Mouse (Mus musculus): Measurements from ENCODE around the gene Bcl2l2. TPM values are rescaled to one million over a fixed set of nuclear protein-coding genes. Genes with fewer than 3 reads are reported as not detected.

Bcl2l2 gene
- polyA plus RNA-seq, 1 experiment from 2014 or later = 3.1 TPM

- Histone ChIP-seq H3K9ac (no peak overlapping the region), H3K9me3 (no peaks in the 10 kb centered on the region), H3K27me3 (no peaks in the 10 kb centered on the region), H3K4me2 (no peak overlapping the region), H3K27ac (no peak overlapping the region), H3K36me3 (no peaks in the 10 kb centered on the region), H3K4me3 (no peak overlapping the region), H3K4me1 (no peaks in the 10 kb centered on the region)
- no peak for ATAC-seq (ENCODE audit: borderline replicate concordance, extremely low read depth, low FRiP score, low TSS enrichment)
- 78% methylated on average over 4 of the region's 4 CpGs for WGBS
Observed at GRCm38 (mm10) chr14:54868026-54868425, 15.2 kb upstream of the Bcl2l2 start.

DNA sequence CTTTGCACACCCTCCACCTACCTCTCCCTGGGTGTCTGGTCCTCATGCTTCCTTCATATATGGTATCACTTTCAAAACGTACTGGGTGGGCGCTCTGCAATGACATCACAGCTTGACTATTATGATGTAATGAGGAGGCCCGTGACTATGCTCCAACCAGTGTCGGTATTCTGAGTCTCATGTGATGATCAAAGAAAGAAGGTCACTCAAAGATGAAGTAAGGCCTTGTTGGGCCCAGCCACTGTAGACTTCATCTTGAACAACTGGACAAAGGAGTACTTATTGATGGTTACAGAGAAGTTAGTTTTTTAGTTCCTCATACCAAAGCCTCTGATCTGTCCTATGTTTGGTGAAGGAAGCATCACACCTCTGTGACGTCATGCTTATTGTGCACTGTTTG lies 12.3 kb upstream of the Bcl2l2 start, which contains the start of gene Homez:
TSS of gene Homez (minus strand) at position 101 of the 400 bp plus-strand sequence.
- WGBS = 89% methylated on average over 5 of the region's 5 CpGs
- no peak within 1 kb of the TSS for H3K9ac ChIP-seq
- no peak within 1 kb of the TSS for H3K4me3 ChIP-seq
- H3K4me1 ChIP-seq = peaks cover 5% of the 10 kb centered on the region
- H3K9me3 ChIP-seq = no peaks in the 10 kb centered on the region
- H3K4me2 ChIP-seq = no peak within 1 kb of the TSS
- no peaks in the 10 kb centered on the region for H3K36me3 ChIP-seq
- H3K27me3 ChIP-seq = no peaks in the 10 kb centered on the region
- no peak for ATAC-seq (ENCODE audit: borderline replicate concordance, extremely low read depth, low FRiP score, low TSS enrichment)
- no peak within 1 kb of the TSS for H3K27ac ChIP-seq

GRCm38 (mm10) chr14:54874165-54874564 lies 9.0 kb upstream of the Bcl2l2 start:
- ATAC-seq (ENCODE audit: borderline replicate concordance, extremely low read depth, low FRiP score, low TSS enrichment) = no peak
- Histone ChIP-seq H3K27ac (no peak overlapping the region), H3K4me2 (no peak overlapping the region), H3K27me3 (peaks cover 7% of the 10 kb centered on the region; the same call in 1 of the 2 replicates), H3K4me1 (peaks cover 16% of the 10 kb centered on the region), H3K9me3 (no peaks in the 10 kb centered on the region), H3K9ac (no peak overlapping the region), H3K4me3 (no peak overlapping the region), H3K36me3 (no peaks in the 10 kb centered on the region)
- 72% methylated on average over 3 of the region's 3 CpGs for WGBS

- Histone ChIP-seq H3K4me1 (peaks cover 16% of the 10 kb centered on the region), H3K27me3 (peaks cover 7% of the 10 kb centered on the region; the same call in 1 of the 2 replicates), H3K9ac (peak overlapping the region; percentile 46), H3K36me3 (no peaks in the 10 kb centered on the region), H3K27ac (peak overlapping the region; percentile 77), H3K4me3 (peak overlapping the region; percentile 52), H3K4me2 (peak overlapping the region; percentile 100), H3K9me3 (no peaks in the 10 kb centered on the region)
- 2% methylated on average over 36 of the region's 36 CpGs for WGBS
- no peak for ATAC-seq (ENCODE audit: borderline replicate concordance, extremely low read depth, low FRiP score, low TSS enrichment)
Observed at GRCm38 (mm10) chr14:54875844-54876538, 7.2 kb upstream of the Bcl2l2 start.

DNA sequence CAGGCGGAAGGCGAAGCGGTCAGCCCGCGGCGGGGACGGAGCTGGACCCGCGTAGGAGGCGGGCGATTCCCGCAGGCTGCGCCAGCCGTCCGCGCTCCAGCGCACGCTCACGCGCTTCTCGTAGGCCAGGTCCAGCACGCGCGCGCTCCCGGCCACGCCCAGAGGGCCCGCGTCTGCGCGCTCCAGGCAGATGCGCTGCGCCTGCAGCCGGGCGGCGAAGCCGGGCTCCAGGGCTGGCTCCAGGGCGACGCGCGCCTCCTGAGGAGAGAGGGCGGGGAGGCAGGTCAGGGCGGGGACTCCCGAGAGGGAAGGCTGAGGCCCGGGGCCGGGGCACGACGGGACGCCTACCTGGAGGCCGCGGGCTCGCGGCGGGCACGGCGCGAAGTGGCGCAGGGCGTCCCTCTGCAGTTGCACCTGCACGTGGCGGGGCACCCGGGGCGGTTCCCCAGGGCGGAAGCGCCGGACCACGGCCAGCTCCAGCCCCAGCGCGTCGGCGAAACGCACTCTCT lies 6.6 kb upstream of the Bcl2l2 start:
- ATAC-seq (ENCODE audit: borderline replicate concordance, extremely low read depth, low FRiP score, low TSS enrichment) = peak; percentile 92
- peak overlapping the region; percentile 100 for H3K4me2 ChIP-seq
- H3K27me3 ChIP-seq = peaks cover 7% of the 10 kb centered on the region; the same call in 1 of the 2 replicates
- H3K9me3 ChIP-seq = no peaks in the 10 kb centered on the region
- peak overlapping the region; percentile 52 for H3K4me3 ChIP-seq
- H3K4me1 ChIP-seq = peaks cover 16% of the 10 kb centered on the region
- no peaks in the 10 kb centered on the region for H3K36me3 ChIP-seq
- under 1% methylated on average over 71 of the region's 72 CpGs for WGBS
- peak overlapping the region; percentile 46 for H3K9ac ChIP-seq
- peak overlapping the region; percentile 77 for H3K27ac ChIP-seq

- Histone ChIP-seq H3K27me3 (peaks cover 7% of the 10 kb centered on the region; the same call in 1 of the 2 replicates), H3K4me2 (peak within 1 kb of the TSS; percentile 100), H3K4me1 (peaks cover 16% of the 10 kb centered on the region), H3K27ac (peak within 1 kb of the TSS; percentile 77), H3K9me3 (no peaks in the 10 kb centered on the region), H3K9ac (peak within 1 kb of the TSS; percentile 46), H3K4me3 (peak within 1 kb of the TSS; percentile 52), H3K36me3 (no peaks in the 10 kb centered on the region)
- WGBS = 0% methylated on average over 51 of the region's 61 CpGs
- peak; percentile 75 for ATAC-seq (ENCODE audit: borderline replicate concordance, extremely low read depth, low FRiP score, low TSS enrichment)
Observed at GRCm38 (mm10) chr14:54877048-54877715, 6.0 kb upstream of the Bcl2l2 start, which contains the start of gene Ppp1r3e. Gene Ppp1r3e, minus strand, starts transcription at chr14:54877550.

- H3K27ac ChIP-seq = peak overlapping the region; percentile 98
- peak overlapping the region; percentile 84 for H3K9ac ChIP-seq
- peak overlapping the region; percentile 64 for H3K4me2 ChIP-seq
- ATAC-seq (ENCODE audit: borderline replicate concordance, extremely low read depth, low FRiP score, low TSS enrichment) = no peak; the same call in 1 of the 2 replicates
- no peaks in the 10 kb centered on the region for H3K9me3 ChIP-seq
- no peaks in the 10 kb centered on the region for H3K27me3 ChIP-seq
- 13% methylated on average over 21 of the region's 21 CpGs for WGBS
- H3K36me3 ChIP-seq = peaks cover 11% of the 10 kb centered on the region
- peaks cover 18% of the 10 kb centered on the region for H3K4me1 ChIP-seq
- H3K4me3 ChIP-seq = peak overlapping the region; percentile 71
Observed at GRCm38 (mm10) chr14:54884022-54884712, 990 bp downstream of the Bcl2l2 start.

DNA sequence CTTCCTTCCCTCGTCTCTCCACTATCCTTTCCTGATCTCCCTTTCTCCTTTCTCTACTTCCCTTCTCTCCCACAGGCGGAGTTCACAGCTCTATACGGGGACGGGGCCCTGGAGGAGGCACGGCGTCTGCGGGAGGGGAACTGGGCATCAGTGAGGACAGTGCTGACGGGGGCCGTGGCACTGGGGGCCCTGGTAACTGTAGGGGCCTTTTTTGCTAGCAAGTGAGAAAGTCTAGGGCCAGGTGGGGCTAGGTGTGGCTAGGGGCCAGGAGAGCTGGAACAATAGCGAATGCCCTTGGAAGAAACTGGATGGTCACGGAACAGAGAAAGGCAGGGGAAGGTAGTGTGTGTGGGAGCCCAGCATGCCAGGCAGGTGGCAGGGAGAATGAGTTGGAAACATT lies 2.1 kb downstream of the Bcl2l2 start:
- Histone ChIP-seq H3K4me1 (peaks cover 18% of the 10 kb centered on the region), H3K9ac (no peak overlapping the region), H3K27me3 (no peaks in the 10 kb centered on the region), H3K4me3 (no peak overlapping the region), H3K9me3 (no peaks in the 10 kb centered on the region), H3K4me2 (peak overlapping the region; percentile 64), H3K36me3 (peaks cover 11% of the 10 kb centered on the region), H3K27ac (no peak overlapping the region)
- ATAC-seq (ENCODE audit: borderline replicate concordance, extremely low read depth, low FRiP score, low TSS enrichment) = no peak
- 79% methylated on average over 11 of the region's 11 CpGs for WGBS

- no peak for ATAC-seq (ENCODE audit: borderline replicate concordance, extremely low read depth, low FRiP score, low TSS enrichment)
- no peaks in the 10 kb centered on the region for H3K27me3 ChIP-seq
- 90% methylated on average over 3 of the region's 3 CpGs for whole genome bisulfite sequencing
Observed at GRCm38 (mm10) chr14:54892200-54892599, 9.0 kb downstream of the Bcl2l2 start, which contains the start of gene Pabpn1. Gene Pabpn1, plus strand, starts transcription at chr14:54892500.

DNA sequence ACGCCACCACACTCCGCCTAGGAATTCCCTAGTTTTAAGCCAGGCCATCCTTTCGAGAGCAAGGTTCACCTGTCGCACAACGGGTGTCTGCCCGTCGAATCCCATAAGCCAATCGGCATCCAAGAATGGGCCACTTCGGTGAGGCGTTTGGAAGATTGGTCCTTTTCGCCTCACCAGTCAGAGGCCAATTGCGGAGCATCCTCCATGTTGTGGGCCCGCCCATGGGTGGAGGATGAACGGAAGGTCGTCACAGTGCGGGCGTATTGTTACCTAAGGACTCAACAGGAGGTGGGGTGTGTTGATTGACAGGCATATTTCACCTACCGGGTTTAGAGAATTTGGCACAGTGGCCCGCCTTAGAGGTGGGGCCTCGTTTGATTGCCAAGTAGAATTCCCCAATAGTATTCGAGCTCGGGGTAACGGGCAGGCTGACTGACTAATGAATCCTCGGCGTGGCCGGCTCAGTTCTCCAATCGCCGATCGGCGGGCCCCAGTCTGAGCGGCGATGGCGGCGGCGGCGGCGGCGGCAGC lies 10.5 kb downstream of the Bcl2l2 start:
- no peaks in the 10 kb centered on the region for H3K27me3 ChIP-seq
- peaks cover 12% of the 10 kb centered on the region for H3K4me1 ChIP-seq
- no peaks in the 10 kb centered on the region for H3K9me3 ChIP-seq
- WGBS = under 1% methylated on average over 38 of the region's 38 CpGs
- peak; percentile 99 for ATAC-seq (ENCODE audit: borderline replicate concordance, extremely low read depth, low FRiP score, low TSS enrichment)
- peak overlapping the region; percentile 97 for H3K9ac ChIP-seq
- peak overlapping the region; percentile 97 for H3K4me3 ChIP-seq
- peak overlapping the region; percentile 95 for H3K27ac ChIP-seq
- peaks cover 33% of the 10 kb centered on the region for H3K36me3 ChIP-seq
- peak overlapping the region; percentile 48 for H3K4me2 ChIP-seq

More at GRCm38 (mm10) chr14:54892200-54892599, 9.0 kb downstream of the Bcl2l2 start, which contains the start of gene Pabpn1:
- Histone ChIP-seq H3K36me3 (peaks cover 18% of the 10 kb centered on the region), H3K27ac (peak within 1 kb of the TSS; percentile 74), H3K9me3 (no peaks in the 10 kb centered on the region), H3K4me1 (peaks cover 12% of the 10 kb centered on the region), H3K4me3 (peak within 1 kb of the TSS; percentile 97), H3K4me2 (peak within 1 kb of the TSS; percentile 48), H3K9ac (0 out of 2 replicates have a peak within 1 kb of the TSS, but pooled peaks have one; percentile 24)

All from lung, embryonic 15.5 days (tissue).